Mouse (Mus musculus) CD4-positive, CD25-positive, alpha-beta regulatory T cell, adult 4 months (primary cell): ENCODE measurements around the gene Hist1h4n. TPM values are rescaled to one million over a fixed set of nuclear protein-coding genes. Genes with fewer than 3 reads are reported as not detected.
"Not testable (repeated sequence)": the region's sequence is repeated elsewhere in the genome, so short reads cannot be mapped to it uniquely, and the experiment has no call there.

ENCODE experiments used
- ATAC-seq: one replicate; pipeline ENCODE4 v1.8.0; 2017
- polyA plus RNA-seq, 2 experiments: library from polyadenylated mRNA; unstranded; fragments of 100-300 nt; shearing (Covaris generic); gene quantifications; one replicate each; pipeline ENCODE4 v1.2.1; 2017

Gene Hist1h4n
- polyA plus RNA-seq: 10 to 100 TPM in 1 of 2 experiments, not detected in 1; 12.8 TPM

DNA sequence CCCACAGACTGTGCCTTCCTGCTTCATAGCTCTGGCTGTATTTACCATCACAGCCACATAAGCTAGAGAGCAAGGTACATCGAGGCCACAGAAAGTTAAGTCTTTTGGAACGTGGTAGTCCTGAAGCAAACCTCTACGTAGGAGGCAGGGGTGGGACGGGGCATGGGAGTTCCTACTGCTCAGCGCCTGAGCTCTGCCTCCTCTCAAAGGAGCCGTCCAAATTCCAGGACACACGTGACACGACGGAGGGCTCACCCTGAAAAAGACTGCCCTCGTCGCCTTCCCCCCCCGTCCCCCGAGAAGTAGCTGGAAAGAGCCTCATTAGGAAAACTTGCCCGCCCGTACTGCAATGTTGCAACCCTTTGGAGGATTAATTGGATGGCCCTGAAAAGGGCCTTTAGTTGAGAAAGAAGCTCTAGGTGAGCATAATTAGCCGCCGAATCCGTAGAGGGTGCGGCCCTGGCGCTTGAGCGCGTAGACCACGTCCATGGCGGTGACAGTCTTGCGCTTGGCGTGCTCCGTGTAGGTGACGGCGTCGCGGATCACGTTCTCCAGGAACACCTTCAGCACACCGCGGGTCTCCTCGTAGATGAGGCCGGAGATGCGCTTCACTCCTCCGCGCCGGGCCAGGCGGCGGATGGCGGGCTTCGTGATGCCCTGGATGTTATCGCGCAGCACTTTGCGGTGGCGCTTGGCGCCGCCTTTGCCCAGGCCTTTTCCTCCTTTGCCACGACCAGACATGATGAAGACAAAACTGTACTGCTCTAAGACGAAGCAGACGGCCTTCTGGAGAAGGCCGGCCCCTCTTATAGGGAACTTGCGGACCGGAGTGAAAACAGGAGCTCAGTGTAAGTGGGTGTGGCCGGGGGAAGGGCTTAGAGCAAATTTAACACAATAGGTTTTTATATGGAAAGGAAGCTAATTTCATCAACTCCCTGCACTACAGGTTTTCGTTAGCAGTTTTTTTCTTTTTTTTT lies at the start of gene Hist1h4n:
TSS of gene Hist1h4n (minus strand) at position 779 of the 977 bp plus-strand sequence.
- ATAC-seq: peak; percentile 59

GRCm38 (mm10) chr13:21880735-21881134 lies 48.7 kb upstream of the Hist1h4n start:
- ATAC-seq: no peak

DNA sequence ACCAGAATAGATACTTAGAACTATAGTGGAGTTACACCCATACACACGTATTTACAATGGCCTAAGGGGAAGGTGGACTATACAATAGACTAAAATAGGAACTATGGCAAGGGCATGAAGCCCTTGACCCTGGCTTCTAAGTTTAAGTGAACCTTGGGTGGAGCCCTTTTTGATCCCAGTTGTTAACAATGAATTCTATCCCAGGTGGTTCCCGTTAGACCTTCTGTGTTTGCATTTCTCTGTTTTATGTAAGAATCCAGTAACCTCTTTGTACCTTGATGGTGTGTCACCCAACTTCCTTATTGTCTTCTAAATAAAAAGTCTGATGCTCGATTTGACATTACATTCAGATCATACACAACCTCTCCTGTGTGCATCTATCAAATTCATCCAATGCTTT lies 33.5 kb upstream of the Hist1h4n start:
- ATAC-seq: not testable (repeated sequence)

DNA sequence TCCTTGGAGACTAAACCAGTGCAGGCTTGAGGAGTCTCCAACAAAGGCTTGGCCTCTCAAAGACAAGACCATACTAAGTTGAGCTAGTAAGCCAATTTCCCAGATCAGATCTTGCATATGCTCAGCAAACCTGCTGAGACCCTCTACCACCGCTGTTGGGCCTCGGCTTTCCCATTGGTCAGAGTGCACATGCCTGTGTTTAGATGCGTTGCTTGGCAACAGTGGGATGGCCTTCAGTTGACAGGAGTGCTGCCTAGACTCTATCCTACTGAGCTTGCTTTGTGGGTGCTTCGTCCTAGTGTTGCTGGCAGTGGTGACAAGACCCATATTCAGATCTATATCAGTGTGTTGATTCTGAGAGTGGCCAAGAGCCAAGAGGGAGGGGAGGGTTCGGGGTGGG lies 29.6 kb upstream of the Hist1h4n start:
- ATAC-seq: no peak

GRCm38 (mm10) chr13:21855698-21856162 lies 23.7 kb upstream of the Hist1h4n start:
- no peak for ATAC-seq

- peak; percentile 23 for ATAC-seq
These were observed 23.1 kb upstream of the Hist1h4n start for GRCm38 (mm10) chr13:21855146-21855545.

DNA sequence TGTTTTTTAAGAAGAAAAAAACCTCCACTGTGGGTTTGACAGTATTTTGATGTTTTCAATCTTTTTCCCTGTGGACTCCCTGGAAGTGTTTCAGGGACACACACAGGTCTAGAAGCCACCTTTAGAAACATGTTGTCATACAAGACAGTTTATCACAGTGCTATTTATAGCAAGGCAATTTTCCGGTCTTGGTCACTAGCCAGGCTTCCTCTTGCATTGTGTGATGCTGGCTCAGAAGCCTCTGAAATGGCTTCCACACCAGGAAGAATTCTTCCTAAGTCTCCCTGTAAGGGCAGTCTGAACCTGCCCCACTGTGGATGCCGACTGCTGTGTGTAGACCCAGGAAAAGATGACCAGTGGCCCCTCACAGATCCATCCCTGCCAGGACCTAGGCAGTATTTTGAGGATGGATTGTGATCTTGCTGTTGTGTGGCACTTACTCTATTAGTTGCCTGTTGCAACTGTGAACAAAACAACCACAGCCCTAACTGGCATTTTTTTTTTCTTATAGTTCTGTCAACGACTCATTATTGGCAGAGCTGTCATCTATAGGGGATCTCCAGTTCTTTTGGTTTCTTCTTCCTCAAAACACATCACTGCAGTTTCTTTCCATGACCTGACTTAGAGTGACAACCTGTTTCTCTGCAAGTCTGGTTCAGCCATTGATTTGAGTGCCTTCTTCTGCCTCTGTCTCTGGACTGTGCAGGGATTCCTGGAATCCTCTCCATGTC lies 20.4 kb upstream of the Hist1h4n start:
- ATAC-seq: no peak

DNA sequence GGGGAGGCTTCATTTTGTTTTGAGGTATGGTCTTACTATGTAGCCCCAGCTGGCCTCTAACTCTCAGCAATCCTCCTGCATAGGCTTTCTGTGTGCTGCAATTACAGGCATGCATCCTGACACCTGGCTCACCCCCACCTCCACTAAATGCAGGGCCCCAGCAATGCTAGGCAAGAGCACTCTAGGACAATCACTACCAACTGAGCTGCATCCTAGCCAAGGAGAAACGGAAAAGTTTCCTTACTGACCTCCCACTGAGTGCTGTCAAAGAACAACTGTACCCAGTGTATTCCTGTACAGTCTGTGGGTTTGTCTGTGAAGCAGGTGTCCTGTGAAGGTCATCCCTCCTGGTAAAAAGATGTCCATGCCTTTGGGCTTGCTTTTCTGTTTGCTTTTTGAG lies 18.7 kb upstream of the Hist1h4n start:
- ATAC-seq: not testable (repeated sequence)

DNA sequence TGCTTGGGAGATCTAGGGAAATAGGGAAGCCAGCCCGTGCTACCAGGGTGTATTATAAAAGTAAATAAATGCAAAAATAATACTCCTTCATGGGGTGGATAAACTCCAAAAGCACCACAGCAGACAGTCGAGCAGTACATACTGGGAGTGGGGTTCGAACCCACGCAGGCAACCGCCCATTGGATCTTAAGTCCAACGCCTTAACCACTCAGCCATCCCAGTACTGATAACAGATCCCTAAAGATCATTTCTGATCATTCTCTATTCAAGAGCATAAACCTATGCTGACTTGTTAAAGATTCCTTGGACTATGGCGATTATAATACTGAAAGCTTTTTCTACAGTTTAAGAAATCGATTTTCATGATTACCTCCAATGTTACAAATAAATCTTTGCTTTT lies 15.9 kb upstream of the Hist1h4n start:
- ATAC-seq: no peak

DNA sequence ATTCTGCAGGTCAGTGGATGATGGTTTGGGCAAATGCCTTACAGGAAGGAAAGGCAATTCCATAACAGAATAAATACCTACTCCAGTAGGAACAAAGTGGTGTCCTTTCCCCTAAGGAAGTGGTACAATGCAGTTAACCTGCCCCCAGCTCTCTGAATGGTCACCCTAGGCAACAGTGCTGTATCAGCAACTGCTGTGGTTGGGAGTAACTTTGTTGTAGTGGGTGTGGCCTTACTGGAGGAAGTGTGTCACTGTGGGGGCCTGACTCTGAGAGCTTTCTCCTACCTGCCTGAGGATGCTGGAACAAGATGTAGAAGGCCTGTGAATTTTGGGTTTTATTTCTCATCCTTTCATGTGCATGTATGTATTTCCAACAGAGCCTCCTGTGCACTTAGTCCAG lies 14.4 kb upstream of the Hist1h4n start:
- ATAC-seq: peak; percentile 45

DNA sequence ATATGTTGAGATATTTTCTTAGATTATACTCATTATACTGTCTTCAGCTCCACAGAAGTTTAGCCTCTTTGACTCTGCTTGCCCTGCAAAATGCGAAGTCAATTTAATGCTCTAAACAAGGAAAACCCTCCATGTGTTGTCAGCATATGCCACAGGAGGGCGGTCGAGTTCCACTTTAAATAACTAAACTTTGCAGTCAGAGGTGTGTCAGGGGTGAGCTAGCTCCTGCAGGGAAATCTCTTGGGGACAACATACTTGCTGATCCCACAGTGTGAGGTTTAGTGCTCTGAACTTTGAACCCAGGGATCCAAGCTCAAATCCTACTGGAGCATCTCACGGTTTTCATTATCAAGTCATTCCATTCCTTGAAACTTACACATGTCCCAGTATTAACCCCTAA lies 8.5 kb upstream of the Hist1h4n start:
- ATAC-seq: peak; percentile 94

DNA sequence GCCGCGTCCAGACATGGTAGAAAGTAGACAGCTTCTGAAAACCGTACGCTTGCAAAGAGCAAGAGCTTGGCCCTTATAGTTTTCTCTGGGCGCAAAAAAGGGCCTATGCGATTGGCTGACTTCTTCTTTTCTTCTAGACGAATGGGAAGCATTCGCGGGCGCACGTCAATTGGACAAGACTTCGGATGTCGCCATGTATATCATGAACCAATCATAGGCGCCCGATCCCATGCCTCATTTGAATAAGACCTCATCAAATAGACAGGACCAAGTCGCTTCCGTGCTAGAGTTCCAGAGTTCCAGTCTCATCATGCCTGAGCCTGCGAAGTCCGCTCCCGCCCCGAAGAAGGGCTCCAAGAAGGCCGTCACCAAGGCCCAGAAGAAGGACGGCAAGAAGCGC lies 1.5 kb upstream of the Hist1h4n start, which contains the start of the genes Hist1h2ap and Hist1h2br:
TSS of gene Hist1h2ap (minus strand) at position 47 of the 400 bp plus-strand sequence.
TSS of gene Hist1h2br (plus strand) at position 283 of the 400 bp plus-strand sequence.
- peak; percentile 82 for ATAC-seq

- no peak for ATAC-seq
These were observed 1.7 kb downstream of the Hist1h4n start for GRCm38 (mm10) chr13:21830344-21830743.

DNA sequence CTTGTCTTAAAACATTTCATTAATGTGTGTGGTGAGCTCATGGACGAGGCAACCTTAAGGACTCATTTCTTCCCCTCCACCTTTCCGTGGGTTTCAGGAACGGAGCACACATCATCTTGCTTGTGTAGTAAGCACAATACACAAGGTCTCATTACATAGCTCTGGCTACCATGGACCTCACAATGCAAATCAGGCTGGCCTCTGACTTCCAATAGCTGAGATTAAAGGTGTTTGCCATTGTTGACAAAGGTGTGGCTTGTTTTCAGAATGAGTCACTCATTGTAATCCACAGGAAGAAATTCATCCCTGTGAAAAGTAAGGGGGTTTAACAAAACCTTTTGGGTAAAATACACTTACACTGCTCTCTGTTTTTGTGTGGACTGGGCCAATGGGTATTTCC lies 3.5 kb downstream of the Hist1h4n start:
- ATAC-seq: no peak

GRCm38 (mm10) chr13:21820082-21820890 lies 11.7 kb downstream of the Hist1h4n start:
- ATAC-seq: peak; percentile 64

GRCm38 (mm10) chr13:21812092-21812491 lies 19.9 kb downstream of the Hist1h4n start:
- not testable (repeated sequence) for ATAC-seq

DNA sequence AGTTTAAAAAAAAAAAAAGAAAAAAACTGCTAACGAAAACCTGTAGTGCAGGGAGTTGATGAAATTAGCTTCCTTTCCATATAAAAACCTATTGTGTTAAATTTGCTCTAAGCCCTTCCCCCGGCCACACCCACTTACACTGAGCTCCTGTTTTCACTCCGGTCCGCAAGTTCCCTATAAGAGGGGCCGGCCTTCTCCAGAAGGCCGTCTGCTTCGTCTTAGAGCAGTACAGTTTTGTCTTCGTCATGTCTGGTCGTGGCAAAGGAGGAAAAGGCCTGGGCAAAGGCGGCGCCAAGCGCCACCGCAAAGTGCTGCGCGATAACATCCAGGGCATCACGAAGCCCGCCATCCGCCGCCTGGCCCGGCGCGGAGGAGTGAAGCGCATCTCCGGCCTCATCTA lies 20.5 kb downstream of the Hist1h4n start, which contains the start of gene Hist1h4m:
TSS of gene Hist1h4m (plus strand) at position 208 of the 400 bp plus-strand sequence.
- ATAC-seq: peak; percentile 46

DNA sequence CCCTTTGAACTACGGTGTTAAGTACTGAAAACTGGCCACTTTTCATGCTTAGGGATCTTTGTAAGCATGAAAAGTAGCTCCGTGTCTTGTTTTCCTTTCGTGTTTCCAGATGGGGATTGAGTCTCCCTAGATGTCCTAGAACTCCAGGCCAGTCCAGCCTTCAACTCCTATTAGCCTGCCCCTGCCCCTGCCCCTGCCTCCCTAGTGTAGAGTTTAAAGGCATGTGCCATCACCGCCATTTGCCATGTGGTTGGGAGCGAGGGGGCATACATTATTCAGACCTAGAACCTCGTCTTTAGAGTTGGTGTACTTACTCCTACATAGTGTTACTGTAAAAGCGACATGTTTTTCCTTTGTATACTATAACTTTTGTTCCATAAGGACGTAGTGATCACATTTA lies 20.9 kb downstream of the Hist1h4n start:
- ATAC-seq: not testable (repeated sequence)

- peak; percentile 88 for ATAC-seq
These were observed 21.9 kb downstream of the Hist1h4n start, which contains the start of the genes Hist1h2bq and Hist1h2ao for GRCm38 (mm10) chr13:21810073-21810472. Gene Hist1h2bq, minus strand, starts transcription at chr13:21810197. Gene Hist1h2ao, plus strand, starts transcription at chr13:21810465.

GRCm38 (mm10) chr13:21803058-21803457 lies 28.9 kb downstream of the Hist1h4n start:
- ATAC-seq: peak; percentile 96

- peak; percentile 53 for ATAC-seq
These were observed 34.8 kb downstream of the Hist1h4n start for GRCm38 (mm10) chr13:21797163-21797562.

DNA sequence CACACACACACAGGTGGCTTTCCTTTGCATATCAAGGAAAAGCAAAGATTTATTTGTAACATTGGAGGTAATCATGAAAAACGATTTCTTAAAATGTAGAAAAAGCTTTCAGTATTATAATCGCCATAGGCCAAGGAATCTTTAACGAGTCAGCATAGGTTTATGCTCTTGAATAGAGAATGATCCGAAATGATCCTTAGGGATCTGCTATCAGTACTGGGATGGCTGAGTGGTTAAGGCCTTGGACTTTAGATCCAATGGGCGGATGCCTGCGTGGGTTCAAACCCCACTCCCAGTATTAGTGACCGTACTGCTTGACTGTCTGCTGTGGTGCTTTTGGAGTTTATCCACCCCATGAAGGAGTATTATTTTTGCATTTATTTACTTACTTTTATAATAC lies 36.4 kb downstream of the Hist1h4n start:
- ATAC-seq: no peak
